Mouse (Mus musculus) urinary bladder, postnatal 14 days (tissue): ENCODE results near the gene Mapkap1.

ENCODE experiments used
- DNase-seq: peaks from one replicate; pipeline ENCODE4 v3.0.0; 2021; ENCODE audit warnings: low spot score

Mapkap1 gene

GRCm38 (mm10) chr2:34588546-34588945 is 182.0 kb downstream of the Mapkap1 start:
- no peak for DNase-seq

- no peak for DNase-seq
These were observed 185.3 kb downstream of the Mapkap1 start for GRCm38 (mm10) chr2:34591721-34592360.

- DNase-seq = no peak
These were observed 185.9 kb downstream of the Mapkap1 start for GRCm38 (mm10) chr2:34592361-34592960.

DNA sequence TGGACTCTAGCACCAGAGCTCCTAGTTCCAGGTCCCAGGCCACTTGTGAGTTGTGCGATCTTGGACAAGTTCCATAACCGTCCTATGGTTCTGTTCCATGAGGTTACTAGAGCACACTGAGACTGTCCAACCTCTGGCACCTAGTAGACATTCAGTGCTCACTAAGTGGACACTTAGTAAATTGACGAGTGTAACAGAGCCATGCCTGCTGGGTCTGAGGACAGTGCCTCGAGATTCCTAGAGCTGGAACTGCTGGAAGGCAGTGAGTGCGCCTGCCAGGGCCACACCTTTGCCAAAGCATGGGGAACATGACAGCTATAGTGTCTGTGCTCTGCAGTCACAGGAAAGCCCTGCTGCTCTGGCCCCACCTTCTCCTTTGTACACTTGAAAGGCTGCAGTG is 187.4 kb downstream of the Mapkap1 start:
- DNase-seq = no peak

DNA sequence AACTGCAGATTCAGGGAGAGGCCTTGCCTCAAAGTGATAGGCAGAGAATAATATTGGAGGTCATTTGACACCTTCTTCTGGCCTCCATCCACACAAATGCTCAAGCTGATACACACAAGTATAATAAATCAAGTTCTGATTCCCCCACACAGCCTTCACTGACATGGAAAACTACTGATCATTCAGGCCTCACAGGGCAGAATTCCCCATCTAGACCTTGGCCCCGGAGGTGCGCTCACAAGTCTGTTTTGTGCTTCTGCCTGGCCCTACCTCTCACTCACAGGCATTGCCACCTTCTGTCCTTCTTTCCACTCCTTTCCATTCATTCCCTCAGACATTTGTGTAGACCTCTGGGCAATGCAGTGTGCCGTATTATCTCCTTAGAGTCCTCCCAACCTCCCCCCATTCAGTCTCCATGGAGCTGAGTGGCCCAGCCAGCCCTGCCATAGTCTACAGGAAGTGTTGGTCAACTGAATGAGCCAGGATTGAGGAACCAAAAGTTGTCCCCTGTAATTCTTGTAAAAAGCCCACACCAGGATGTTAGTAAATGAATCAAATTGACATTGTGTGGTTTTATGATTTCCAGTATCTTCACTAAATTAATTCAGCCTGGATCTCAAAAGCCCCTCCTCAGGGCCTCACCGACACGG is 193.2 kb downstream of the Mapkap1 start:
- DNase-seq = no peak

GRCm38 (mm10) chr2:34600734-34601133 is 194.2 kb downstream of the Mapkap1 start:
- DNase-seq = no peak

DNA sequence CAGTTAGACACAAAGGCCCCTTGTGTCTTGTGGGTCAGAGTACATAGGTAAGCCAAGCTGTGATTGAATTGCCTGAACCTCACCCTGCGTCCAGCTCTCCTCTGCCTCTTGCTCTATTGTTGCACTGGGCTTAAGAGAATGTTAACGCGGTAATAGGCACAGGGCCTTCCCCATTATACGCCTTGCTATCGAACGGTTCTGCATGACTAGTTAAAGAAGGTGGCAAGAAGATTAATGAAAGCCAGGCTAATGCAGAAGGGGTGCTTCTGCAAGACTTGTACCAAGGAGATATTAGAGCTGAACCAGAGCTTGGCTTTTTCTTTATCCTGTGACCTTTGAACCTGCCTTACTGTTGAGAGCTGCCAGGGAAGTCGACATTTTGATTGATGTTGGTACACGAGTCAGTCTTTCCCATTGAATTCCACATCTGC is 195.6 kb downstream of the Mapkap1 start:
- DNase-seq = no peak

DNA sequence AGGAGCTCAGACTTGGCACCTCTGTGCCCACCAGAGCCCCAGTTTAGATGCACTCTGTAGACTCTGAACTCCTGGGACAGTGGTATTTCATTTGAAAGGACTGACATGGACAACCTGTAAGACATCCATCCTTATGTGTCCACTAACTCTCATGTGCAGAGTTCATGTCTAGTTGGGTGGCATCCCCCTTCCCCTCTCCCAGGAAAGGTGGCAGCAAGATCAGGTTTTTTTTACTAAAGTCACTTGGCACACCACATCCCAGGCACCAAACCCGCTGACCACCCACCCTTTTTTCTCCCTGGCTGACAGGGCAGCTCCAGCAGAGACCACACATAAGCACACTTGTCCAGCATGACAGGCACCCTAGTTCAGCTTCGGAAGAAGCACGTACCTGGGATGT is 196.3 kb downstream of the Mapkap1 start:
- DNase-seq = no peak

DNA sequence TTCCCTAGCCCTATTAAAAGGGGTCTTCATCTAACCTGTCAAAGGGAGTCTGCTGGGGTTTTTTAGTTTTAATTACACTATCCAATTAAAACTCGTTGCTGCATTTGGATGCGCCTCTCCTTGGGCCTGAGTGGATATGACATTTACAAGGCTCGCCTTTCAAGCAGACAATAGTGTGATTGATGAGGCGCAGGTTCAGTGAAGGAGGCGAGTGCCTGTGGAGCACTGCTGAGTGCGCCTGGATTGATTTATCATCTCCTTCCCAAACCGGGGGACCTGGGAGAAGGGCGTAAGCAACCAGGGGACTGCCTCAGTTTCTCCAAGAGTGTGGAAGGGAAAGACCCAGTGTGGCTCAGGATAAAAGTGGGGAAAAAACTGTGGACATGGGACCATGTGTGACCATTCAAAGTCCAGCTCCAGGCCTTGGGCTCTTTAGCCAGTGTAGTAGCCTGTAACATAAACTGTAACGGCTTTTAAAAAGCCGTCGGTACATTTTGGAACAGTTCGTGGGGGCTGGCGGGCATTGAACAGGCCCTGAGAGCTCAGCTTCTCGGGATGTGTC is 197.2 kb downstream of the Mapkap1 start:
- DNase-seq = no peak

DNA sequence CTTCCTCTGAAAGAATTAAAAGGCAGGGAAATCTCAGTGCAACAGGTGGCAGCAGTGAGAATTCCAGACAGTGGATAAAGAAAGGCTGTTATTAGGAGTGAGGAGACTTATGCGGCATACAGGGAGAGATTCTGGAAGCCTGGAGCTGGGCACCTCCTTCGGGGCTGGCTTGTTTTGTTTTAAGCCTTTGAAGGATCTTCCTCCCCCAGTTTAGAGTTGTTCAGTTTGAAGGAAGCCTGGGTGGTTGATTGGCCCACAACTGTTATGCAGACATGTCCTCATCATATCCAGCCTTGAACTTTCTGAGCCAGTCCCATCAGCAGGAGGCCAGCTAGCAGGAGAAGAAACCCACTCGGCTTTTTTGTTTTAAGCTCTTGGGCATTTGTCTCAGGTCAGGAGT is 198.5 kb downstream of the Mapkap1 start:
- no peak for DNase-seq

- DNase-seq = no peak
These were observed 202.3 kb downstream of the Mapkap1 start for GRCm38 (mm10) chr2:34608917-34609316.

- no peak for DNase-seq
These were observed 202.9 kb downstream of the Mapkap1 start for GRCm38 (mm10) chr2:34609516-34609915.

DNA sequence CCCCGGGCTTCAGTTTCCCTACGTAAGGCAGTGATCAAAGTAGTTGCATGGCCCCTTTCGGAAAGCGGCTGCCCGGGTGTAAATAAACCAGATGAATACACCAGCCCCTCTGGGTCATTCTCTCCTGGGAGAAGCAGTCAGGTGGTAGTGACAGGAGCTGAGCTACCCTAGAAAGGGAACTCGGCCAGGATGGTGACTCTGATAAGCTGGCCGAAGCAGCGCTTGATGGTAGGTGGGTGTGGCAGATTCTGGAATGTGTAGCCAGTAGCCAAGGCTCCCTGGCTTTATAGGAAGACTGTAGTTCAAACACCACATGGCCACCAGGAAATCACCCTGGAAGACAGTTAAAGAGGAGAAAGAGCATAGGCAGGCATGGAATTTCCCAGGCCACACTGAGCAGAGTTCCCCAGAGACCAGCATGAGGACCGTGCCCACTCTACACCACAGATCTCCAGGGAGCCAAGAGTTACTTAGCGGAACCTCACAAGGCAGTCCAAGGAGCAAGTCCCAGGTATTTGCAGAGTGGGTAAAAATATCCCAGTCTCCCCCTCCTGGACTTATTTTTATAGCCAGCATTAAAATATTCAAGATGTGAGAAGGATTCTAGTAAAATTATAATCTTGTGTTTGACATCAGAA is 214.3 kb downstream of the Mapkap1 start:
- no peak for DNase-seq

DNA sequence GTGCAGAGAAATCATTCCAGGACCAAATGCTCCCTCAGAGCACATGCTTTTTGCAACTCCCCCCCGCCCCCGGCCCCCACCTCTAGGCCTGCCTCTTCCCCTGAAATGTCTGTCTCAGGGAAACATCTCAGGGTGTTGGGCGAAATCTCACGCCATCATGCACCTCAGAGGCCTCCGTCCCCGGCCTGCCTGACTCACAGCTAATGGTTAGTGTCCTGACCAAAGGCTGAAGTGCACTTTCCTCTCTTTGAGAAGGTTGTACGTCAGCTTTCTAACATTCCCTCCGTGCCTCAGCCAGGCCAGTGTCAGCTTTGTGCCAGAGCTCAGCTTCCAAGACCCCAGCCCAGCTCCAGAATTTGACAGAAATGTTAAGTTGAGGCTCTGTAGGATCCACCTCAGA is 214.9 kb downstream of the Mapkap1 start:
- DNase-seq = no peak

GRCm38 (mm10) chr2:34622518-34622917 is 215.9 kb downstream of the Mapkap1 start:
- peak; percentile 26 for DNase-seq

DNA sequence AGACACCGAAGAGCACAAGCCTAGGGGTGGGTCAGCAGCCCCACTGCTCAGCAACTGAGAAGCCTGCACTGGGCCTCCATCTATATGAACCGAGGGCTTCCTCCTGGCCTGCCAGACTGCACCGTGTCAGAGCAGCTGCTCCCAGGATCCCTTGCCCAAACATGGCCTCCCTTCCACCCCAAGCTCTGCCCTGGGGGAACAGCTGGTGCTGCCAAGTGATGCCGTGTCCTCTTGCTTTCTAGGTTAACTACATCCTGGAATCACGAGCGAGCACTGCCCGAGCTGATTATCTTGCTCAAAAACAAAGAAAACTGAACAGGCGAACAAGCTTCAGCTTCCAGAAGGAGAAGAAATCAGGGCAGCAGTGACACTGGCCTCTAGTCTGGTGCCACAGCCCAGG is 216.6 kb downstream of the Mapkap1 start:
- DNase-seq = no peak

DNA sequence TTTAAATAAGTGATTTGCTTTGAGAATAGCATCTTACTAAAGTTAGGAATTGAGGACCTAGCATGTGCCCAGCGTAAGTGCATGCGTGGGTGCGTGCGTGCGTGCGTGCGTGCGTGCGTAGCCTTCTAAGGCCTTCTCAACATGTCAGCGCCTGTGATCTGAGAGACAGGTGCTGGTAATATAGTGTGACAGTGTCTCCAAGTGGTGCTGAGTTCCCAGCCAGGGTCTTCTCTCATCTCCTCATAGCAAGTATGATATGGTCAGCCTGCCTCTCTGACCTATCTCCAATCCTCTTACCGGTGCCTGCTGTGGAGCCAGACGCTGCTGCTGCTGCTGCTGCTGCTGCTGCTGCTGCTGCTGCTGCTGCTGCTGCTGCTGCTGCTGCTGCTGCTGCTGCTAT is 217.5 kb downstream of the Mapkap1 start:
- DNase-seq = no peak

DNA sequence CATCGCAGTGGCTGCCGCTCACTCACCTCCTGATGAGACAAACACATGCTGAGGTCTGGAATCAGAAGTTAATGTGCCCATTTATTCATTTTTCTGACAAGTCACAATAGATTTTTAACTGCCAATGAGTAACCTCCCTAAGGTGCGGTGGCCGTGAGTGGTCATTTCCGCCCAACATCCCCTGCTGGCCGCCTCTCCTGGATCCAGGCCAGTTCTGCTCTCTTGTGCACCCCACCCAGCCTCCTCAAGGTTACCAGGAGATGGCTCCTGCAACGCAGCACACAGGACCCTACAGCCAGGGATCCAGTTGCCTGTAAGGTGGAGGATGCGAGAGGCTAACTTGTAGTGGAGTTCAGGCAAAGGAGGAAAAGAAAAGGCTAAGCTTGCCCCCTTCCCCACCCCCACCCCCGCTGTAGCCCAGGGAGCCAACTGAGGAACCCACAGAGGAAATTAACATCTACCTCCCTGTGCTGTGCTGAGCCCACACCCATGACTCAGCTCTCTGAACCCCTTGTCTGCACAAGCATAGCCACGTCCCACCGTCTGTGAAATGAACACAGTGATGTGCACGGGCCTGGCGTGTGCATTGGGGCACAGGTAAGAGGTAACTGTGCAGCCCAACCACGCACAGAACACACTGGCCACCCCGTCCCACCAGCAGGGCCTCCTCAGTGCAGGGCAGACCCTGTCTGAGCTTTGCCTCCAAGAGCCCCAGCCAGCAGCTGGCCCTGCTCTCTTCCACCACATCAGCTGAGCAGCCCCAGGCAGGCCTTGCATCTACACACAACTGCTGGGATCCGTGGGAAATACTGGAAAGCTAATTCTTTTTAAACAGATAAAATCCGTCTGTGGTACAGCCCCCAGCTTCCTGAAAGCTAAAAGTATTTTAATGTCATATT is 221.0 kb downstream of the Mapkap1 start:
- no peak for DNase-seq

DNA sequence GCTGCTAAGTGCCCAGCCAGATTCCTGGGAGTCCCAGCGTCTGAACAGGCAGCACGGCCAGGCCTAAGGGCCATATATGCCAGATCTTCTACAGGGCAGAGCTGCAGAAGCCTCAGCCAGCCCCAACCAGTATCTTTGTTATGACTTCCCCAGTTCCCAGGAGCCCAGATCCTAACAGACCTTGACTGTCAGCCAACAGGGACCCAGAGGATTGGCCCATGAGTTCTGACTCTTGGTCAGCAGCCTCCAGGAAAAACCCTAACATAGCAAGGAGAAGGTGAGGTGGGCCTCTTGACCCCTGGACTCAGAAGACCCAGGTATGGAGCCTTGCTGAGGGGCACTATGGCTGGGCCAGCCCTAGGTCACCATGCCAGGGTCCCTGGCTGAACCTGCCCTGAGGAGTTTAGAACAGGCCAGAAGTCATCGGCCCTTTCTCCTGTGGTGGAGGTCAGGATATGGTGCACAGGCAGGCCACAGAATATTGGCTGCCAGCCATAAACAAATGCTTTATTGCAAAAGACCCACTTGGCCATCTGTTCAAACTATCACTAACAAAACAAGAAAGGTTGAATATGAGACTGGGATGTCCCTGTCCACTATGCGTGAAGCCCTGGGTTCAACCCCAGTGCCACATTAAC is 222.5 kb downstream of the Mapkap1 start:
- DNase-seq = no peak

DNA sequence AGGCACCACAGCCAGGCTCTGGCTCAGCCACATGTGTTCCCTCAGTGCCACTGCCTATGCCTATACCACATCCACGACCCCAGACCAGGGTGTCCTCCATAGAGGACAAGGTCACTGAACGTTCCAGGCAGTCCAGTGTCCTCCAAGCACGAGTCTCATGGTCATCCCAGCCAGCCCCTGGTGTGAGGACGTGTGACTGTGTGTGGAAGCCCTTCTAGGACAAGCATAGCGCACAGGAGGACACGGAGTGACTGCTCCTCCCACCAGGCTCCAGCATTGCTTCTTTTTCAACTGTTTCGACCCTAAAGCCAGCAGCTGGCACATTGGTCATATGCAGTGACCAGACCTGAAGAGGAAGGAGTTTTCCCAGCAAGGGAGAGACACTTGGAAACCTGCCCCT is 223.2 kb downstream of the Mapkap1 start:
- DNase-seq = no peak

GRCm38 (mm10) chr2:34630445-34630844 is 223.9 kb downstream of the Mapkap1 start:
- DNase-seq = no peak
